Mouse (Mus musculus) heart, postnatal 14 days (tissue): ENCODE measurements around the gene Oas1f. TPM values are rescaled to one million over a fixed set of nuclear protein-coding genes. Genes with fewer than 3 reads are reported as not detected.
"Not testable (repeated sequence)": the region's sequence is repeated elsewhere in the genome, so short reads cannot be mapped to it uniquely, and the experiment has no call there.

Experiments
- DNase-seq, 2 experiments: peaks; one replicate each; pipeline ENCODE4 v3.0.0; 2021 to 2022
- intact Hi-C: fragments of 180-260 bp; cut with DNase I; formaldehyde crosslinking; loops from one replicate; pipeline ENCODE4 v1.15.1; 2025
- long read RNA-seq, 2 experiments: library from polyadenylated mRNA; stranded (forward); transcript quantifications; one replicate each; pipeline ENCODE4 v2.0.0; 2021
- total RNA-seq, 2 experiments: library from RNA; stranded (reverse); gene quantifications; 2 replicates each; pipeline ENCODE4 v1.2.3; 2021

The Oas1f gene
- not detected for total RNA-seq
- long read RNA-seq, experiment 1, result 0 reads
- long read RNA-seq, experiment 2, result 0 reads

GRCm38 (mm10) chr5:120847067-120847466 is at the start of gene Oas1f:
Gene Oas1f (plus strand): TSS chr5:120847367.
- no peak for DNase-seq

DNA sequence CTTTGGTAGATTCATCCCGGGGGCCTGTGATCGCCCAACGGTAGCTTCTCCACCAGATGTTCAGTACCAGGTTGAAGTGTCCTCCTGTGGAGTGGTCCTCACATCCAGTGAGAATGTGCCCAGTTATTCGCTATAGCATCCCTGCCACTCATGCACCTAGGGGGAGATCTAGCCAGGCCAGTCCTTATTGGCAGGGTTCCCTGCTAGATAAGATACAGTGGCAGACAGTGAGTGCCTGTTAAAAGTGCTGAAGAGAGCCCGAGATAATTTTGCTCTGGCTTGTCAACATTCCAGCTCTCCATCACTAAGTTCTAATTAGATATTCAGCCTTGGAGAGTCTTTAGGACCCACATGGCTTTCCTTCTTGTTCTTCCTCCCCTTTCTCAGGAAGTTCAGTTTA is 49.0 kb upstream of the Oas1f start:
- DNase-seq, intact Hi-C loops: not testable (repeated sequence)

More at GRCm38 (mm10) chr5:120847067-120847466, at the start of gene Oas1f:
- intact Hi-C loops, result no loop called here

GRCm38 (mm10) chr5:120798943-120799342 is 48.2 kb upstream of the Oas1f start:
- DNase-seq, intact Hi-C loops: not testable (repeated sequence)

DNA sequence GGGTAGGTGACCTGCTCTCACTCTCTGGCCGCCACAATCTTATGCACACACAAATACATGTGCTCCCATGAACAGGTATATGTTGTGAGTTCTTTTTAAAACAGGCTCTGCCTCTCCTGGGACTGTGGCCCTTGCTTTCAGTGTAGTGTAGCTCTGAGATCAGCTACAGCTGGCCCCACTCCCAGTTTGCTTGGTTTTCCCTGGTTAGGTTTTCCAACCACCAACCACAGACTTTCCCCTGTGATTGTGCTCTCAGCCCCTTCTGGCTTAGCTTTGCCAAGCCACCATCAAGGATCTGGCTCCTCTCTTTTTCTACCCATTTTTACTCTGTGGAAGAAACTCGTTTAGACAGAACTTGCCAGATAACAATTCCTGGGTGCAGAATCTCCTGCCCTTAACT is 43.6 kb upstream of the Oas1f start:
- DNase-seq, result no peak
- intact Hi-C loops, result no loop called here

DNA sequence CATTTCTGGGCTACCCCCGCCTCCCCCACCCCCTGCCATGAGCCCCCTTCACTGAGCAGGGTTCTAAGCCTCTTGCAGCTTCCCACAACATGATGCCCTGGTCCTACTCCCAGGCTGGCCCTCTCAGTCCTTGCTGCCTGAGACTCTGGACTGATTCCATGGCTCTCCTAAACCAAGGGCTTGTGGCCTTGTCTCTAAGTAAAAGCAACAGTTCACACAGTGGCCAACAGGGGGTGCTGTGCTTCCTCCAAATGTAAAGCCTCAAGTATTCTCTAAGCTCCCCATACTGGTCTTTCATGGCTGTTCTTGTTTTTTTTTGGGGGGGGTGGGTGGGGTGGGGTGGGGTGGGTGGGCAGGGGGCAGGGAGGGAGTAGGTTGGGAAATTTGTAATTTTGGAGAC is 40.7 kb upstream of the Oas1f start:
- peak; percentile 31 to 51 for DNase-seq
- intact Hi-C loops, result no loop called here

DNA sequence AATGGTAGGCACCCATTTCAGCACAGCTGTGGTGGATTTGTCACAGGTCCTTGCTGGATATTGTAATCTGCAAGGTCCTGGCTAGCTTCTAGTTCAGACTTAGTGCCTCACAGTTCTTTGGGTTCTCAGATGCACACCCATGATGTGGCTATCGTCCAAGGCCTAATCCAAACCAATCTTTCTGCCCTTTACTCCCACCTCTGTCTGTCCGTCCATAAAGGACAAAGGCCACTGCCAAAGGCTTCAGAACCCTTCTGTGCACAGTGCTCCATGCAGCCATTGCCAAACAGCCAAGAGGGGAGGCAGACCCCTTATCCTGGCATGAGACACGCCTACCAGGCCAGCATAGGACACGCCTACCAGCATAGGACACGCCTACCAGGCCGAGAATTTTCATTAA is 38.0 kb upstream of the Oas1f start:
- no peak for DNase-seq
- intact Hi-C loops, result no loop called here

- DNase-seq, result peak; percentile 78 to 83
- intact Hi-C loops, result no loop called here
These were observed 35.0 kb upstream of the Oas1f start, which contains the start of gene Oas1c for GRCm38 (mm10) chr5:120811951-120812819. Gene Oas1c (minus strand): TSS chr5:120812514.

DNA sequence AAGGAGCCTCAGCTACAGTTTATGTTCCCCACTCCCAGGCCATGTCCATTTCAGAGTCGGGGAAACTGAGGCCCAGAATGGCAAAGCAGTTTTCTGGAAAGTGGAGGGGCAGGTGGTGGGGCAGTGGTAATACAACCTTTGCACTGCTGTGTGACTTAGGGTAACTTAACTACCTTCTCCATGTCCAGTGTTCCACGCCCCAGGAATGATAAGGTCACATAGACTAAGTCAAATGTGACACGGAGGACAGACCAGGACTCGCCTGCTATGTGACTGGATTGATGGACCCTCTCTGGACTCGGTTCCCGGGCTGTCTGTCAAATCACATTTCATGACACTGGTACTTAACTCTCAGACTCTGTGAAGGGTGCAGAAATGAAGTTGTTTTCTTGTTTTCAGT is 34.1 kb upstream of the Oas1f start:
- intact Hi-C loops, result no loop called here

DNA sequence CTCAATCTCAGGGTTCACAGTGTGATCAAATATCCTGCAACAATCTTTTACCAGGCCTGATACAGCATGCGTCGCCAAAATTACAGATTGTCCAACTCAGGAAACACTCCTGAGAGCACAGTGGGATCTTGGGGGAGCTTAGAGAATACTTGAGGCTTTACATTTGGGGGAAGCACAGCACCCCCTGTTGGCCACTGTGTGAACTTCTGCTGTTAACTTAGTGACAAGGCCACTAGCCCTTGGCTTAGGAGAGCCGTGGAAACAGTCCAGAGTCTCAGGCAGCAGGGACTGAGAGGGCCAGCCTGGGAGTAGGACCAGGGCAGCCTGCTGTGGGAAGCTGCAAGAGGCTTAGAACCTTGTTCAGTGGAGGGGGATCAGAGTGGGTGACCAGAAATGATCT is 31.2 kb upstream of the Oas1f start:
- DNase-seq, result peak in 1 of 2 experiments; percentile 12
- intact Hi-C loops, result no loop called here

More for the DNA sequence above, 34.1 kb upstream of the Oas1f start:
- no peak for DNase-seq

GRCm38 (mm10) chr5:120818999-120819398 is 28.2 kb upstream of the Oas1f start:
- no peak for DNase-seq
- intact Hi-C loops, result no loop called here

DNA sequence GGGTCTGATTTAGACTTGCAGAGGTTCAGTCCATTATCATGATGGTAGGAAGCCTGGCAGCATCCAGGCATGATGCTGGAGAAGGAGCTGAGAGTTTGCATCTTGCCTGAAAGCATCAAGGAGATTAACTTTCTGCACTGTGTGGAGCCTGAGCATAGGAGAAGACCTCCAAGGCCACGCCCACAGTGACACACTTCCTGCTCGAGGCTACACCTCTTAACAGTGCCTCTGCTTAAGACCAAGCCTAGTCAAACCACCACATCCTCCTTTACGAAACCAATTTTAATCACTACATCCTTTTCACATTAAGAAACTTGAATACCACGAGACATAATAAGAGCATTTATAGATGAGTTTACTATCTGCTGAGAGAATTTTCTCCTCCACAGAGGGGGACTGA is 16.1 kb upstream of the Oas1f start:
- intact Hi-C loops, result no loop called here
- no peak for DNase-seq

DNA sequence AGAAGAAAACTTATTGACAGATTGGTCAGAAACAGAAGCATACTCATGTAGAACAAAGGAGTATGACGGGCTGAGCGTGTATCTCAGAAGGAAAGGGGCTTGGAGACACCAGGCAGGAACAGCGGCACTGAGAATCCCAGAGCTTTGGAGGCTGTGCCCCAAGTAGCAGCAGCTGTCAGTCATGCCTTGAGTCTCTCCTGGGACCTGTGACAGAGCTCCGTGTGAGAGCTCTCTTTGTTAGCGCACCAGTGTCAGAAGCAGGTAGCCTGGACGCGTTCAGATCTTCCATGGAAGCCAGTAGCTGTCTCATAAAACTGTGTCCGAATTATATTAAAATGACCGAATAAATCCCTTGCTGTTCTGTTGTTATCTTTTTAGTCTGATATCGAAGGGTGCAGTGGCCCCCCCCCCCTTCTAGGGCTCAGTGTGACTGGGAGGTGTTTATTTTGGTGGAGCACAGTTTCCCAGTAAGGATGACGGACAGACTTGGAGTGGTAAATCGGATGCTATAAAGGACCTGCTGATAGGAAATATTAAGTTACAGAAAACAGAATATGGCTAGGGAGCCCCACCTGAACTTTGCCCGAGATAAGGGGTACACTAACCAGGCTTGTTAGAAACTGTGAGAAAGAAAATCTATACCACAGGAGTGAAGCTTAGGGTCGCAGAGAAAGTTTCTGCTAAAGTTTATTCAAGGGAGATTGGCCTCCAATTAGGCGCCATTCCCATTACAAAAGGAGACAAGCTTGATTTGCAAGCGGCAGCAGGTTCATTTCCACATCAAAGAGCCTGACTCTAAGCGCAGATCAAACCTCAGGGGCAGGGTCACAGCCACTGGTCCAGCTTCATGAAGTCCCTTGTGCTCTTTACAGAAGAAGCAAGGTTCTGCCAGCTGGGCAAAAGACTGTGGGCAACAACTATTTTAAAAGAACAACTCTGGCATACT is 13.6 kb upstream of the Oas1f start:
- intact Hi-C loops, result no loop called here
- no peak for DNase-seq

GRCm38 (mm10) chr5:120836731-120837585 is 10.2 kb upstream of the Oas1f start:
- intact Hi-C loops, result no loop called here
- peak; percentile 22 to 60 for DNase-seq

DNA sequence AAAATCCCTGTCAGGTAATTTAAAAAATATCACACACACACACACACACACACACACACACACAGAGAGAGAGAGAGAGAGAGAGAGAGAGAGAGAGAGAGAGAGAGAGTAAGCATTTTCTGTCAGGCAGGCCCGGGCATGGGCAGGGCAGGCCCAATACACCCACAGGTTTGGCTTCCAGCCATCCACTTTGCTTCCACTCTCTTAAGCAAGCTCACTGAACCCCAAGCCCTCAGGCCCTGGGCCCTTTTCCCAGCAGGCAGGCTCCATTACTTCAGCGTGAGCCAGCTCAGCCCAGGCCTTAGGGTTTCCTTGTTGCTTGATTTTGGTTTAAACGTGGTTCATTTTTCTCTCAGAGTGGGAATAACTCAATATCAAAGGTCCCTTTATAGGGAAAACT is 2.5 kb upstream of the Oas1f start:
- intact Hi-C loops, result no loop called here
- peak; percentile 19 to 45 for DNase-seq

DNA sequence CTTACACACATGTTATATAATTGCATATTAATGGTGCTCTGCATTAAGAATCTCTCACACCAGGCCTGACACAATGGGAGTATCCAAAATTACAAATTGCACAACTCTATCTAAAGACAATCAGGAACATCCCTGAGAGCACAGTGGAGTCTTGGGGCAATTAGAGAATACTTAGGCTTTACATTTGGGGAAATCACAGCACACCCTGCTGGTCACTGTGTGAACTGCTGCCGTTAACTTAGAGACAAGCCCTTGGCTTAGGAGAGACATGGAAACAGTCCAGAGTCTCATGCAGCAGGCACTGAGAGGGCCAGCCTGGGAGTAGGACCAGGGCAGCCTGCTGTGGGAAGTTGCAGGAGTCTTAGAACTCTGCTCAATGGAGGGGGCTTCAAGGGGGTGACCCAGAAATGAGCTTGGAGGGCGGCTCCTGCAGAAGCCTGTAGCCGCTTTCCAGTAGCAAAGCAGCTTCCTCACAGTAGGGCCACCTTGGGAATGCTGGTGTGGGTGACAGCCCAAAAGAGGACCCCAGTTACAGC is 2.5 kb downstream of the Oas1f start:
- intact Hi-C loops, result no loop called here
- peak; percentile 12 to 43 for DNase-seq

GRCm38 (mm10) chr5:120859241-120859640 is 12.1 kb downstream of the Oas1f start:
- no peak for DNase-seq
- intact Hi-C loops, result no loop called here

- intact Hi-C loops, result no loop called here
- no peak for DNase-seq
These were observed 14.0 kb downstream of the Oas1f start, which contains the start of gene Oas1h for GRCm38 (mm10) chr5:120861121-120861520. Gene Oas1h (plus strand): TSS chr5:120861421.

DNA sequence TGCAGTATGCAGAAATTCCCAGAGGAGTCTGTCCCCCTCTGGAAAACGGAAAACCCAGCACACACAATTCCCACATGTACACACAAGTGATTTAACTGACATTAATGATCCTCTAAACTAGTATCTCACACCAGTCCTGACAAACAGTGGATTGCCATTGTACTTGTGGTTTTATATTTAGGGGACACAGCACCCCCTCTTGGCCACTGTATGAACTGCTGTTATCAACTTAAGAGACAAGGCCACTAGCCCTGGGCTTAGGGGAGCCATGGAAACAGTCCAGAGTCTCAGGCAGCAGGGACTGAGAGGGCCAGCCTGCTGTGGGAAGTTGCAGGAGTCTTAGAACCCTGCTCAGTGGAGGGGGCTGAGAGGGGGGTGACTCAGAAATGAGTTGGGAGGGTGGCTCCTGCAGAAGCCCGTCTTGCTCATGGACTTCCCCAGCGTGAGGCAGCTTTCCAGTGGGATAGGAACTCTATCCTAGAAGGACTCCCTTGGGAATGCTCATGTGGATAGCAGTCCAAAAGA is 18.2 kb downstream of the Oas1f start:
- DNase-seq, result no peak

DNA sequence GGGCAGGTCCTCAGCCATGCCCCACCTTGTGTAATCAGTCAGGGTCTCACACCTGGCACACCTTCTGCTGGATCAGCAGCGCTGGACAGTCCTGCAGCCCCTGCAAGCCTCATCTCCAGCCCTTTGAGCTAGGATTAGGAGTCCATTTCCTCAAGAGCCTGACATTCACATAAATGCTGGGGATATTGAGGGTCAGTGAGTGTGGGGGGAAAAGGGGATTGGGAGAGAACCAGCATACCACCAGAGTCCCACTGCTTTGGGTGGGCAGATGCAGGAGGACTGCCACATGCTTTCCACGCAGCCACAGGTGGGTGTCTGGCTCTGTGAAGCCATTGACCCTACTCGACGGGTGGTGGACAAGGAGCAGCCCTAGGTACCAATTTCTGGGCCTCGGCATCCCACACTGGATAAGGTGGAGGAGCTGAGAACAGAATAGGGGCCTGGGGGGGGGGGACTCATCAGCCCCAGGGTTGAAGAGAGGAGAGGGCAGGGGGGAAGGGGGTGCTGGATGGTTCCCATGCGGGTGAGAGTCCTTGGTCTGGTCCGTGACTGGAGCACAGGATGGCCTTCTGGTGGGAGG is 22.4 kb downstream of the Oas1f start:
- intact Hi-C loops, result no loop called here
- DNase-seq, result no peak

More for the DNA sequence above, 18.2 kb downstream of the Oas1f start:
- intact Hi-C loops, result no loop called here
